Mouse (Mus musculus): ENCODE data around the gene Lingo2.

- no peak for TF ChIP-seq CTCF (conservative IDR thresholded peaks at IDR 0.05 in 1 of 2, IDR thresholded peaks at IDR 0.05 in 1 of 2; ENCODE audit: low read depth in 2 of 2, low read length in 2 of 2)
- no peak for TF ChIP-seq PAX5 (IDR thresholded peaks at IDR 0.05; ENCODE audit: low read length)
- no peak for TF ChIP-seq HCFC1 (IDR thresholded peaks at IDR 0.05; ENCODE audit: low read depth, low read length)
- TF ChIP-seq ZMIZ1 (IDR thresholded peaks at IDR 0.05; ENCODE audit: low read depth, low read length), result no peak
- TF ChIP-seq CHD1 (IDR thresholded peaks at IDR 0.05; ENCODE audit: low read depth, low read length), result no peak
- no peak for TF ChIP-seq SMC3 (IDR thresholded peaks at IDR 0.05; ENCODE audit: low read depth, low read length)
- no peak for TF ChIP-seq SIN3A (IDR thresholded peaks at IDR 0.05; ENCODE audit: low read length)
- TF ChIP-seq MAX (IDR thresholded peaks at IDR 0.05; ENCODE audit: low read length), result no peak
- TF ChIP-seq POLR2AphosphoS2 (IDR thresholded peaks at IDR 0.05; ENCODE audit: low read depth, low read length), result no peak
- TF ChIP-seq NRF1 (IDR thresholded peaks at IDR 0.05; ENCODE audit: low read depth, low read length), result no peak
- TF ChIP-seq EP300 (IDR thresholded peaks at IDR 0.05; ENCODE audit: low read length), result no peak
- no peak for TF ChIP-seq RCOR1 (conservative IDR thresholded peaks at IDR 0.05; ENCODE audit: low read depth, low read length)
- no peak for TF ChIP-seq GABPA (IDR thresholded peaks at IDR 0.05; ENCODE audit: insufficient replicate concordance, low read depth, low read length)
- no peak for TF ChIP-seq CHD2 (IDR thresholded peaks at IDR 0.05; ENCODE audit: low read length)
These were observed 1257.0 kb downstream of the Lingo2 start for GRCm38 (mm10) chr4:35694360-35695136.
